Mouse (Mus musculus): ENCODE measurements around the gene Rcn3. TPM values are rescaled to one million over a fixed set of nuclear protein-coding genes. Genes with fewer than 3 reads are reported as not detected.
A peak's percentile ranks its signal among the peaks of the same experiment; 100 is the strongest.

The Rcn3 gene
- polyA plus RNA-seq, 1 experiment from 2014 or later: 162 TPM

GRCm38 (mm10) chr7:45058607-45059571 is 33.1 kb downstream of the Rcn3 start:
- Histone ChIP-seq H3K4me1 (ENCODE audit: insufficient read depth, low read depth, low read length) (no peaks in the 10 kb centered on the region; the same call in 1 of the 2 replicates), H3K27me3 (replicated peaks; ENCODE audit: insufficient read depth, low read length) (no peaks in the 10 kb centered on the region), H3K27ac (ENCODE audit: low read length) (no peak overlapping the region), H3K4me3 (ENCODE audit: low read depth, low read length) (no peak overlapping the region), H3K4me2 (replicated peaks; ENCODE audit: low read depth, low read length) (no peak overlapping the region), H3K36me3 (ENCODE audit: insufficient read depth, low read length) (0 out of 2 replicates have a peak, but pooled peaks cover 4% of the 10 kb centered on the region), H3K9me3 (ENCODE audit: low read length) (no peaks in the 10 kb centered on the region), H3K9ac (replicated peaks; ENCODE audit: low read depth) (no peak overlapping the region)
- no peak for DNase-seq (ENCODE audit: low spot score)
- 71% methylated on average over 10 of the region's 10 CpGs for WGBS
- no peak for ATAC-seq
- no peak for TF ChIP-seq CTCF (IDR thresholded peaks at IDR 0.05)
- no peak for TF ChIP-seq EP300 (IDR thresholded peaks at IDR 0.05)

- ATAC-seq: no peak
- TF ChIP-seq EP300 (IDR thresholded peaks at IDR 0.05) (no peak), CTCF (IDR thresholded peaks at IDR 0.05) (no peak)
- H3K4me3 ChIP-seq (ENCODE audit: low read depth, low read length): no peak overlapping the region
- no peak overlapping the region for H3K27ac ChIP-seq (ENCODE audit: low read length)
- H3K9me3 ChIP-seq (ENCODE audit: low read length): no peaks in the 10 kb centered on the region
- H3K4me1 ChIP-seq (ENCODE audit: insufficient read depth, low read depth, low read length): peaks cover 3% of the 10 kb centered on the region; the same call in 1 of the 2 replicates
- H3K27me3 ChIP-seq (replicated peaks; ENCODE audit: insufficient read depth, low read length): no peaks in the 10 kb centered on the region
- H3K4me2 ChIP-seq (replicated peaks; ENCODE audit: low read depth, low read length): no peak overlapping the region
- H3K36me3 ChIP-seq (ENCODE audit: insufficient read depth, low read length): 0 out of 2 replicates have a peak, but pooled peaks cover 4% of the 10 kb centered on the region
- no peak for DNase-seq (ENCODE audit: low spot score)
- H3K9ac ChIP-seq (replicated peaks; ENCODE audit: low read depth): no peak overlapping the region
Measured at GRCm38 (mm10) chr7:45056972-45057348, 35.1 kb downstream of the Rcn3 start.

- 55% methylated on average over 14 of the region's 14 CpGs for WGBS
- no peak for ATAC-seq
- Histone ChIP-seq H3K9ac (replicated peaks; ENCODE audit: low read depth) (no peak overlapping the region), H3K27me3 (replicated peaks; ENCODE audit: insufficient read depth, low read length) (no peaks in the 10 kb centered on the region), H3K9me3 (ENCODE audit: low read length) (no peaks in the 10 kb centered on the region), H3K4me1 (ENCODE audit: insufficient read depth, low read depth, low read length) (peaks cover 7% of the 10 kb centered on the region; the same call in 1 of the 2 replicates), H3K27ac (ENCODE audit: low read length) (no peak overlapping the region), H3K4me2 (replicated peaks; ENCODE audit: low read depth, low read length) (no peak overlapping the region), H3K36me3 (ENCODE audit: insufficient read depth, low read length) (0 out of 2 replicates have a peak, but pooled peaks cover 4% of the 10 kb centered on the region), H3K4me3 (ENCODE audit: low read depth, low read length) (no peak overlapping the region)
- TF ChIP-seq CTCF (IDR thresholded peaks at IDR 0.05) (no peak), EP300 (IDR thresholded peaks at IDR 0.05) (no peak)
- DNase-seq (ENCODE audit: low spot score): no peak
Measured at GRCm38 (mm10) chr7:45056329-45056971, 35.6 kb downstream of the Rcn3 start.

GRCm38 (mm10) chr7:45053931-45054510 is 38.0 kb downstream of the Rcn3 start:
- peak overlapping the region; percentile 93 for H3K27ac ChIP-seq (ENCODE audit: low read length)
- H3K27me3 ChIP-seq (replicated peaks; ENCODE audit: insufficient read depth, low read length): no peaks in the 10 kb centered on the region
- peak overlapping the region; percentile 90 for H3K4me3 ChIP-seq (ENCODE audit: low read depth, low read length)
- WGBS: under 1% methylated on average over 33 of the region's 33 CpGs
- H3K9me3 ChIP-seq (ENCODE audit: low read length): no peaks in the 10 kb centered on the region
- peaks cover 15% of the 10 kb centered on the region for H3K36me3 ChIP-seq (ENCODE audit: insufficient read depth, low read length)
- peaks cover 7% of the 10 kb centered on the region; the same call in 1 of the 2 replicates for H3K4me1 ChIP-seq (ENCODE audit: insufficient read depth, low read depth, low read length)
- TF ChIP-seq EP300 (IDR thresholded peaks at IDR 0.05) (no peak), CTCF (IDR thresholded peaks at IDR 0.05) (no peak)
- peak; percentile 99 for DNase-seq (ENCODE audit: low spot score)
- H3K4me2 ChIP-seq (replicated peaks; ENCODE audit: low read depth, low read length): peak overlapping the region; percentile 90
- H3K9ac ChIP-seq (replicated peaks; ENCODE audit: low read depth): peak overlapping the region; percentile 41
- peak; percentile 95 for ATAC-seq

- Histone ChIP-seq H3K4me1 (ENCODE audit: insufficient read depth, low read depth, low read length) (peaks cover 7% of the 10 kb centered on the region; the same call in 1 of the 2 replicates), H3K9ac (replicated peaks; ENCODE audit: low read depth) (peak overlapping the region; percentile 76), H3K9me3 (ENCODE audit: low read length) (no peaks in the 10 kb centered on the region), H3K36me3 (ENCODE audit: insufficient read depth, low read length) (peaks cover 17% of the 10 kb centered on the region), H3K4me3 (ENCODE audit: low read depth, low read length) (peak overlapping the region; percentile 90), H3K27me3 (replicated peaks; ENCODE audit: insufficient read depth, low read length) (no peaks in the 10 kb centered on the region), H3K27ac (ENCODE audit: low read length) (peak overlapping the region; percentile 93), H3K4me2 (replicated peaks; ENCODE audit: low read depth, low read length) (peak overlapping the region; percentile 90)
- peak; percentile 86 for DNase-seq (ENCODE audit: low spot score)
- TF ChIP-seq EP300 (IDR thresholded peaks at IDR 0.05) (peak; percentile 9; the same call in 1 of the 2 replicates), CTCF (IDR thresholded peaks at IDR 0.05) (no peak)
- WGBS: under 1% methylated on average over 33 of the region's 59 CpGs
- ATAC-seq: peak; percentile 54
Measured at GRCm38 (mm10) chr7:45053117-45053930, 38.7 kb downstream of the Rcn3 start.

Data from lung, postnatal 0 days (tissue).